Mouse (Mus musculus) C2C12 (cell line): ENCODE data around the gene Hs6st3.

ENCODE experiments used
- CEBPB ChIP-seq: IDR thresholded peaks from one replicate; pipeline ENCODE4 v1.6.1; 2011; ENCODE audit warnings: low read depth, mild to moderate bottlenecking, control low read depth, moderate library complexity
- CTCF ChIP-seq: IDR thresholded peaks from one replicate; pipeline ENCODE4 v1.5.1; 2011; ENCODE audit not compliant: control insufficient read depth, insufficient read depth, insufficient read length
- MAX ChIP-seq: IDR thresholded peaks from one replicate; pipeline ENCODE4 v1.6.1; 2011; ENCODE audit warnings: mild to moderate bottlenecking, control low read depth

GRCm38 (mm10) chr14:119848759-119849298 lies 710.7 kb downstream of the Hs6st3 start:
- no peak for TF ChIP-seq CTCF
- no peak for TF ChIP-seq MAX
- no peak for TF ChIP-seq CEBPB
